Mouse (Mus musculus) monocyte, adult 59 days (primary cell): ENCODE data around the gene Ntf5. TPM values are rescaled to one million over a fixed set of nuclear protein-coding genes. Genes with fewer than 3 reads are reported as not detected.

Source experiments
- total RNA-seq, 2 experiments: library from RNA; stranded (reverse); gene quantifications; one replicate each; pipeline ENCODE4 v1.2.4; 2023

Gene Ntf5
- total RNA-seq = not detected

DNA sequence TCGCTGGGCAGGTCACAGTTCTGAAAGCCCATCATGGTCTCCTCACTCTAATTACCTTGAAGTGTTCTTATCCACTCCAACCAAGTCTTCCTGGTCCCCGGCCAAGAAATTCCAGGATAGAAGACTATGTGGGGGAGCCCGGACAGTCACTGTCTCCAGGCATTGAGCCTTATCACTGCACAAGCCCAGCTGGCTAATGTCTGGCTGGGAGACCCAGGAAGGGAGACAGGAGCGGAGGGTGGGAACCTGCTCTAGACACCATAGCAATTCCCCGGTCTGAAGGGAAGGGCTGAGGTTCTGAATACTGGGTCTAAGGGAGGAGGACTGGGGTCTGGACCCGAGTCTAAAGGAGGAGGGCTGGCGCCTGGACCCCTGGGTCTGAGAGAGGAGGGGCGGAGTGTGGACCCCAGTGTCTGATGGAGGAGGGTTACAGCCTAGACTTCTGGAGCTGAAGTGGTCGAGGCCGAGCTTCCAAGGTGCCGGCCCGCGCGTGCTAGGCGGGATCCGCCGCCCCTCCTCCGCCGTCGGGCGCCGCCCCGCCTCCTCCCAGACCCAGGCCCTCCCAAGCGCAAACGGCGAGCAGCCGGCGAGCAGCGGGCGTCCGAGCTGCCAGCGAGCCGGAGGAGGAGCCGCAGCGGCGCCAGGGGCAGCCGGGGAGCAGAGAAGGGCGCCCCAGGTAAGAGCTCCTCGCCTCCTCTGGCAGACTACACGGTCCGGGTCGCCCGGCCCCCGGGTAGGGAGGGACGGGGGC lies at the start of gene Ntf5:
TSS of gene Ntf5 (plus strand) at position 583 of the 751 bp plus-strand sequence.

DNA sequence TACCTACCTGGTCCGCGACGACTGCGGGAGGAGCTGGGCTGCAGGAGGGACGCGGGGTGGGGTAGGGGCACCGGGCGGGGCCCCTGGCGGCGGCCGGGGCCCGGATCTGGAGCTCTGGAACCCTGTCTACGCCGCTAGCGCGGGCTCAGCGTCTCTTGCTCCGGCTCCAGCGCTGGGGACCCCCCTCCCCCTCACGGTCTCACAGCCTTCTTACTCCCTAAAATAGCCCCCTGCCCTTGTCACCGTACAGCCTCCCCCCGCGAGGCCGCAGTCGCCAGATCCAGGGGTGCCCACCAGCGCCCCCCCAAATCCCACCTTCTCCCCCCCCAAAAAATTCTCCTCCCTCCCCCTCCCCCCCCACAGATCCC lies 46.9 kb upstream of the Ntf5 start, which contains the start of gene Ppfia3:
TSS of gene Ppfia3 (minus strand) at position 368 of the 368 bp plus-strand sequence.

DNA sequence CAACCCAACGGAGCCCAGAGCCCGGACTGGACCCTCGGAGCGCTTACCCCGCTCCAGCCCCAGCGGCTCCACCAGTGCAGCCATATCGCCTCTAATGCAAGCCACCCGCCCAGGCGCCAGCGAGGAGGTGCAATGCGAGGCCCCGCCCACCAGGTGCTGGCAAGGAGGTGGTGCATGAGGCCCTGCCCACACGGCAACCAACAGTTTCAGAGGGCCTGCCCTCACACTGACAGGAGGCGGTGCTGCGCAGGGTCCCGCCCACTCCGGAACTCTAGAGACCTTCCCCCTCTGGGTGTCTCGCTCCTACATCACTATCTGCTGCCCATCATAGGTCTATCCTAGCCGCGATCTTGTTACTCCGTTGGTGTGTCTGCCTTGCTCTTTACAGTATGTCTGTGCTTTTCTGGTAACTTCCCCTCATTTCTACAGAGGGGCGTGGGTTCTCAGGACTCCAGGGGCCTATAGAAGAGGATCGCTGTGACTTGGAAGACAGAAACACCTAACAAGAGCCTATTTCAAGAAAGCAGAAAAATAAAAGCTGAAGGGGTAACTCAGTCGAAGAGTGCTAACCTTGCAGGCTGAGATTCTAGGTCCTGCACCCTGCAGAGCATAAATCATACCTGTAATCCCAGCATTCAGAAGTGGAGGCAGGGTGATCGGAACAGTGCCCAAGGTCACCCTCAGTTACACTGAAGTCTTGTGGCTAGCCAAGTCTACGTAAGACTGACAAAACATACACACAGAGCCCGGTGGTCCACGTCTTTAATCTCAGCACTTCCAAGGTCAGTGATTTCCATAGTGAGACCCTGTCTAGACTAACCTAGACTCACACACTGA lies 42.8 kb upstream of the Ntf5 start, which contains the start of gene Lin7b:
TSS of gene Lin7b (minus strand) at position 109 of the 837 bp plus-strand sequence.

DNA sequence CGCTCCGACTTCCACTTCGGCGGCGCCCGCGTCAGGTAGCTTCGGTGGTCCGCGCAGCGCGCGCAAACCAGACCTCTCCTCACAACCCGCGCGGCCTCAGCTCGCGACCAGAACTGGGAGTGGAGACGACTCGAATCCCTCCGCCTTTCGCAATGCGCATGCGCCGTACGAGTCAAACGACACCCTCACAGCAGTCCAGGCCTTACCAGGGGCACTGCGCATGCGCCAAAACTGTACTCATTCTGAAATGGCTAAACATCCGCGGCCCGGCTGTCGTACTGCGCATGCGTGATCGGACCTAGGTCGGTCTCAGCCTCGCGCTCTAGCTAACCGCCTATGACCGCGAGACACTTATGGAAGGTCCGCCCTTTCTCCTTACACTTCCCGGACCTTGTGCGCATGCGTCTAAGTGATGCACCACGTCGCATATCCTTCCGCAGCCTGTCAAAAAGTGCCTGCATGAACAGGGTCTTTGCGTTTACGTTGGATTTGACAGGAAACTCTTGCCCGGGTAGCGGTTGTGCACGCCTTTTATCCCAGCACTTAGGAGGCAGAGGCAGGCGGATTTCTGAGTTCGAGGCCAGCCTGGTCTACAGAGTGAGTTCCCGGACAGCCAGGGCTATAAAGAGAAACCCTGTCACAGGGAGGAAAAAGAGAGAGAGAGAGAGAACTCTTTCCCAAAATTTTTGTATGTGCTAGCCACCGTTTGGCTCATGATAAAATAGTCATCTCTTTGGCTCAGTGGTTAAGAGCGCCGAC lies 17.7 kb upstream of the Ntf5 start, which contains the start of gene Snrnp70:
TSS of gene Snrnp70 (minus strand) at position 165 of the 759 bp plus-strand sequence.

DNA sequence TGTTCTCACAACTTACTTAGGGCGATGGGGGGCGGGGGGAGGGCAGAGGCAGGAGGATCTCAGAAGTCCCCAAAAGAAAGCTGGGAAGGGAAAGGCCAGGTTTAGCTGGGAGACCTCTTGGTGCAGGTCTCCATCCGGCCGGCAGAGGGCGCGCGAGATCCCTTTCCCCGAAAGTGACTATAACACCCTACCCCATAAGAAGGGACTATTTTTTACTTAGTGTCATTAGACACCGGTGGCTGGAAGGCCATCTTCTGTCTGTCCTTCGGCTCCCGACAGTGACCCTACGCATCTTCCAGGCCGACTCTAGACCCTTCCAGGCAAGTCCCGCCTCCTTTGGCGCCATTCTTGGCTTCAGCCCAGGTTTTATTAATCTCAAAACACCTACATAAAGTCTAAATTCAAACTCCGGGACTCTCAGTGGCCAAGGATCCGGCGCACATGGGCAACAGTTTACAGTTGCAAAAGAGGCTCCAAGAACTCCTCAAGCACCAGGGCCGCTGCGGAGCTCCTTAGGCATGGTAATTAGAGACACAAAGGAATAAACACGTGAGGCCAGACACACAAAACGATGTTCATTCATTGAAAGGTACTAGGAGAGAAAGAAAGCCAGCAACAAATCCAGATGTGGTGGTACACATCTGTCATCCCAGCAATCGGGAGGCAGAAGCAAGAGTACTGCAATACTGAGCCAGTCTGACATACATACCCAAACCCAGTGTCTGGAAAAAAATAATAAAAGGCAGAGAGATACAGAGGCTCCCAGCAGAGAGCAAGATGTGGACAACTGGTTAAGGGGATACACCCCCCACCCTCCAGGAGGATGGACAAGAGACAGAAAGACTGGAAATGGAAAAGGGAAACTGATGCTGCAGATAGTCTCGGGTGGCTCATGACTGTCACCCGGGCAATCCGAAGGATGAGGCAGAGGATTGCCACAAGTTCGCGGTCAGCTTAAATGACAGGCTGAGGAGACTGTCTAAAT lies 8.1 kb upstream of the Ntf5 start, which contains the start of gene Kcna7:
TSS of gene Kcna7 (plus strand) at position 563 of the 985 bp plus-strand sequence.

DNA sequence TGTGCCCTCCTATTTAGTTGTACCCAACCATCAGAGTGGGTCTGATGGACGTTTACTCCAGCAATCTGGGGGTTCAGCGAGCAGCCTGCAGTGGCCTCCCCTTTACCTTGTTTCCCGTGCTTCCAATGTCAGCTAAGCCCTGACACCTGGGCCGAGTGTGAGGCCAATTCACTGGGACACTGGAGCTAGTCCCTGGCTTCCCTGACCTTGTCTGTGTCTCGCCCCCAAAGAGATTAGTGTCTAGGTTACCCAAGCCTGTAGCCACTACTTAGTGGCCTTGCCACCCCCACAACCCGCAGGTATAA lies 7.1 kb downstream of the Ntf5 start, which contains the start of gene Lhb:
TSS of gene Lhb (plus strand) at position 206 of the 305 bp plus-strand sequence.

DNA sequence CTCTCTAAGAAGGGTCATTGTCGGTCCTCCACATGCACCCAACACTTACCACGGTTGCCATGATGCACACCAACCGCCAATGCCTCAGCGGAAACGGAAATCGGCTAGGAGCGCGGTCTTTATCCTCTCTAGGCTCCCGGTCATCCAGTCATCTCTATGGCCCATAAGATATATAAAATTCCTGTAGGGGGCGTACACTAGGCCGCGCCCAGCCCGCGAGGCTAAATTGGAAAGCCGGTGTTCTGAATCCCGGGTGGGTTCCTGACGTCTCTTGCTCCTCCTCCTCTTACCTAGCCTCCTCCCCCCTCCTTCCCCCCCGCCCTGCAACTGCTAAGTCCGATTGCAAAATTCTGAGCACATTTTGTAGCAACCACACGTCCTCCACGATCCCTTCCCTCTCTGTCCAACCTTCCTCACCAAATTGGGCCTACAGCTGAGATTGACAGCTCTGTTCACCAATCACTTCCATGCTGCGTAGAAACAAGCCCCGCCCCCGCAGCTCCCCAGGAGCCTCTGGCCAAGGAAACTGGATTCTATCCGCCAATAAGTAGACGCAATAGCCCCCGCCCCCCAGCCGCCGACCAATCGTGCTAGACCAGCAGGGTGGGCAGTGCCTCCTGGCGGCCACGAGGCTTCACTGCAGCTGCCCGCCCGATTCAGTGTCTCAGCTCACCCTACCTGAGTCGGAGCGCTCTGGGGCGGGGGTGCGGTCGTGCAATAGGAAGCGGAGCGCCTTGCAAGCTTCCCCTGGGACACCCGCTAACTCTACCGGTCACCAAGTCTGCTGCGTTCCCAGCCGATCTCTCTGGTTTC lies 20.9 kb downstream of the Ntf5 start, which contains the start of gene Gys1:
TSS of gene Gys1 (plus strand) at position 642 of the 813 bp plus-strand sequence.

DNA sequence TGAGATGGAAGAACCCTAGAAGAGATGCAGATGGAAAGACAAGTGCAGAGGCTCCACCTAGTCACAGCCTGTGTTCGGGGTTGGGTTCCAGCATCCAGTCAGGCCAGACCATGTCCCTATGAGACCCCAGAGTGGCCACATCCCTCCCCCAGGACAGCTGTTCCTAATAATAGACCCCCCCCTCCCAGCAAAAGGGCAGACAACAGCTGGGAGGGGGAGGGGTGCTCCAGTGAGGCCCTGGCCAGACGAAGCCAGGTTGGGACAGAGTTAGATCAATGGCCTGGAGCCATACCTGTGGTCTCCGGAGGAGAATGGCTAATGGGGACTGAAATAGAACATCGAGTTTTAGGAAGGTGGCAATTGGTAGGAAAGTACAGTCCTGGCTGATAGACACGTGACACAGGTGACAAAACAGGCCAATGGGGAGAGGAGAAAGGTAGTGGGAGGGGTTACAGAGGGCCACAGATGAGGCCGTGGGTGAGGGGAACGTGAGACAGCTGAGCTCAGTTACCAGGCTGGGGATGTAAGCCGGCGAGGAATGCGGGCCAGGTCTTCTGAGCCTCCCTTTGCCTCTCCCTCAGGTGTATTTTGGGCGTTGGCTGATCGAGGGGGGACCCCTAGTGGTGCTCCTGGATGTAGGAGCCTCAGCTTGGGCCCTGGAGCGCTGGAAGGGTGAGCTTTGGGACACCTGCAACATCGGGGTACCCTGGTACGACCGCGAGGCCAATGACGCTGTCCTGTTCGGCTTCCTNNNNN lies 24.2 kb downstream of the Ntf5 start, which contains the start of gene Ruvbl2:
TSS of gene Ruvbl2 (minus strand) at position 576 of the 756 bp plus-strand sequence.

DNA sequence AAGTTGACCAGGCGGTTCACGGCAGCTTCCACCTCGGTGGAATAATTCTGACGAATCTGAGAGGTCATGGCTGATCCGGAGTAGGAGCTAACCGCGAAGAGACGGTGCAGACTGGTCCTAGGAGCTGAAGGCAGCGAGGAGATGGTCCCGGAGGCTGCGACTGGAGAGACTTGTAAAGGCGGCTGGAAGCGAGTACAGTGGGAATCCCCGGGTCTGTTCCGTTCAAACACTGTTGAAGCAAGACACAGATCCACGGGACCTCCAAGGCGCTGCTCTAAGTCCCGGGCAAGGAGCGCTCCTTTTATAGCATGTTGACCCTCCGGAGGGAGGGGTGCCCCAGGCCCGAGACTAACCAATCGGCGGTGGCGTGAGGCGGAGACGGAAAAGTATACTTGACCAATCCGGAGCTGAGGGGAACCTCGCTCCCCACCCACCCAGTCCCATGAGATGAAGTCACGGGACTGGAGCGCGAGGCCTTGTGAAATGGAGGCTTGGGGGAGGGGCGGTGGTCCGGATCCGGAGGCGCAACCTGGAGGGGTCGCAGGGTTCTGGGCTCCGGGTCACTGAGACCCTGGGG lies 46.2 kb downstream of the Ntf5 start, which contains the start of gene Ftl1:
TSS of gene Ftl1 (minus strand) at position 321 of the 577 bp plus-strand sequence.

DNA sequence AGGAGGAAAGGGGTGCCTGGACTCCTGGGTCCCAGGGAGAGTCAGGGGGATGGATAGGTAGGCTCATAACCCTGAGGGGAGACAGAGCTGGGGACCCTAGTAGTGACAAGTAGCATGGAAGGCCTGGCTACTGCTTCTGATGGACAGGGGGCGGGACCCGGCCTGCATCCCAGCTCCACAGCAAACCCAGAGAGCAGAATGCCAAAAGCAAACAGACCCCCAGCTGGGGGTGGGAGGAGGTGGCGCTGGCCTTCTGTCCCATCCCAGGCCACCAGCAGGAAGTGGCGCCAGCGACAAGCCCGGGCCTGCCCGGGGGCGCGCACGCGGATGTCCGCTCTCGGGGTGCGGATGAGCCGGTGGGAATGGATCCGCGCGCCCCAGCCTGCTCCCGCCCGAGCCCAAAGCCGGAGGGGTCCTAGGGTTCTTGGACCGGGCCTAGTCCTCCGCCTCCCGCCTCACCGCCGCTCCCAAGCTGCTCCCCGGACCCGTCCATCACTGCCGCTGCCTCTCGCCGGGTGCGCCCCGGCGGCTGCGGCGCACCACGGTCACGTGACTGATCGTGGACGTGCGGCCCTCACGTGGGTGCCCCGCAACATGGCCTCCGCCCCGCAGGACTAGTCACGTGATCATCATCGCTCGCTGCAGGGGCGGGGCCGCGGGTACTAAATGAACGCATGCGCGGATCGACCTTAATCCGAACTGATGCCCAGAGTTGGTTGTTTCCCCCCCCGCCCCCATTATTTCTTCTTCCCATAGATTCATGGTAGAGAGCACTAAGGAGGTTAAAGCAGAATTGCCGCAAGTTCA lies 53.0 kb downstream of the Ntf5 start, which contains the start of gene Bax:
TSS of gene Bax (minus strand) at position 616 of the 807 bp plus-strand sequence.

Other genes with a start within 250 kb of the Ntf5 start
- not detected for gene Slc17a7, start 249.7 kb upstream of the Ntf5 start, total RNA-seq
- gene Gfy, start 234.1 kb upstream of the Ntf5 start, total RNA-seq = not detected
- not detected for gene Pth2, start 232.7 kb upstream of the Ntf5 start, total RNA-seq
- not detected for gene Ccdc155, start 208.8 kb upstream of the Ntf5 start, total RNA-seq
- 1 to 10 TPM in 1 of 2 experiments, under 1 TPM in 1; 0.71 to 1.8 TPM for gene Dkkl1, start 201.5 kb upstream of the Ntf5 start, total RNA-seq
- 1 to 10 TPM in 1 of 2 experiments, under 1 TPM in 1; 0.46 to 3.1 TPM for gene Tead2, start 197.9 kb upstream of the Ntf5 start, total RNA-seq
- 100 to 1,000 TPM; 153 to 162 TPM for gene Cd37, start 174.6 kb upstream of the Ntf5 start, total RNA-seq
- gene Slc6a16, start 172.6 kb upstream of the Ntf5 start, total RNA-seq = not detected
- gene Slc6a21, start 136.2 kb upstream of the Ntf5 start, total RNA-seq = under 1 TPM in 1 of 2 experiments, not detected in 1; 0.27 TPM
- 10 to 100 TPM; 13.8 to 14.3 TPM for gene Trpm4, start 79.9 kb upstream of the Ntf5 start, total RNA-seq
- gene Hrc, start 78.4 kb upstream of the Ntf5 start, total RNA-seq = not detected
- gene Ppfia3, start 46.7 kb upstream of the Ntf5 start, total RNA-seq = under 1 TPM; 0.18 to 0.67 TPM
- not detected for gene Lin7b, start 43.1 kb upstream of the Ntf5 start, total RNA-seq
- 100 to 1,000 TPM; 372 to 402 TPM for gene Snrnp70, start 18.0 kb upstream of the Ntf5 start, total RNA-seq
- not detected for gene Kcna7, start 8.0 kb upstream of the Ntf5 start, total RNA-seq
- gene Lhb, start 7.1 kb downstream of the Ntf5 start, total RNA-seq = not detected
- gene Gys1, start 21.1 kb downstream of the Ntf5 start, total RNA-seq = 10 to 100 TPM in 1 of 2 experiments, 1 to 10 TPM in 1; 7.7 to 10.9 TPM
- 10 to 100 TPM; 27.3 to 29.0 TPM for gene Ruvbl2, start 24.4 kb downstream of the Ntf5 start, total RNA-seq
- gene Ftl1, start 46.2 kb downstream of the Ntf5 start, total RNA-seq = 1,000 to 10,000 TPM; 2,883 to 3,990 TPM
- gene Bax, start 53.2 kb downstream of the Ntf5 start, total RNA-seq = 100 to 1,000 TPM; 111 to 121 TPM
- gene Tulp2, start 68.2 kb downstream of the Ntf5 start, total RNA-seq = not detected
- gene Gm45808, start 73.1 kb downstream of the Ntf5 start, total RNA-seq = 1 to 10 TPM; 1.3 to 1.7 TPM
- gene Dhdh, start 75.1 kb downstream of the Ntf5 start, total RNA-seq = 10 to 100 TPM; 10.4 to 11.5 TPM
- gene Nucb1, start 96.7 kb downstream of the Ntf5 start, total RNA-seq = 100 to 1,000 TPM; 153 to 162 TPM
- 100 to 1,000 TPM; 820 to 877 TPM for gene Ppp1r15a, start 112.6 kb downstream of the Ntf5 start, total RNA-seq
- gene Plekha4, start 112.6 kb downstream of the Ntf5 start, total RNA-seq = under 1 TPM; 0.71 to 0.79 TPM
- gene Hsd17b14, start 141.2 kb downstream of the Ntf5 start, total RNA-seq = under 1 TPM in 1 of 2 experiments, not detected in 1; 0.39 TPM
- gene Bcat2, start 156.5 kb downstream of the Ntf5 start, total RNA-seq = 10 to 100 TPM; 64.9 to 67.0 TPM
- not detected for gene Fgf21, start 201.8 kb downstream of the Ntf5 start, total RNA-seq
- not detected for gene Fut1, start 203.6 kb downstream of the Ntf5 start, total RNA-seq
- gene Izumo1, start 208.1 kb downstream of the Ntf5 start, total RNA-seq = under 1 TPM in 1 of 2 experiments, not detected in 1; 0.36 TPM
- gene Rasip1, start 213.8 kb downstream of the Ntf5 start, total RNA-seq = under 1 TPM; 0.45 to 0.49 TPM
- not detected for gene Mamstr, start 226.3 kb downstream of the Ntf5 start, total RNA-seq